Comparison of ENCODE assay signal across 8 mouse cellular contexts in the genomic region with DNA sequence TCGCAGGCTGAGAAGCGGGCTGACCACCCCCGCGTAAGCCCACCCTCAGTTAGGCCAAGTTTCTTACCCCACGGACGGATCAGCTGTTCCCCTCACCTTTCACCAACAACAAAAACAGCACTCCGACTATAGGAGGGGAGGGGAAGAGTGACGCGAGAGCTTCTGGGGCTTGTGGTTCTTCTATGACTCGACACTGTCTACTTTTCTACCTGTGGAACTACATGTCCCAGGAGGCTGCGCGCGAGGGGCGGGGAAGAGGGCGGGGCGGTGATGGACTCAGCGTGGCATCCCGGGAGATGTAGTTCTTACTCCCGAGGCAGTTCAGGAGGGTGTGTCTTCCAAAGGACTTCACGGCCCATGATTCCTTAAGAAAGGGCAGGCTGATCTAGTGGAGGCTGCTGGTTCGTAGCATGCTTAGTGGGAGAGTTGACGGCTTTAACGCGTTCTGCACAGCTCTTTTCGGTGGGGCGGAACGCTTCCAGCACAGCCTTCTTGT. TPM values are rescaled to one million over a fixed set of nuclear protein-coding genes. Genes with fewer than 3 reads are reported as not detected.
A peak's percentile ranks its signal among the peaks of the same experiment; 100 is the strongest.
DNase-seq lines count a peak whose midpoint lies in the region; ATAC-seq lines count a peak whose summit lies in the region.

A gene (minus strand): TSS at position 199 of the 496 bp plus-strand sequence.

- H3K27ac ChIP-seq in hindbrain, embryonic 12.5 days: peak within 1 kb of the TSS; percentile 25; the same call in 1 of the 2 replicates

- no peaks in the 10 kb centered on the region for H3K27me3 ChIP-seq in hindbrain, embryonic 12.5 days

- no peaks in the 10 kb centered on the region for H3K9me3 ChIP-seq in hindbrain, embryonic 12.5 days (replicated peaks)

- DNase-seq in NIH3T3 (ENCODE audit: low read depth): peak; percentile 99
- peak; percentile 99 for DNase-seq in cerebellum, postnatal 10 days
- DNase-seq in frontal cortex, postnatal 10 days (ENCODE audit: low spot score in 2 of 2): peak; percentile 94 to 95
- DNase-seq in layer of hippocampus, postnatal 14 days (ENCODE audit: low spot score in 2 of 2): peak; percentile 85 to 97
- DNase-seq in lung, postnatal 14 days: peak; percentile 96
- peak; percentile 96 for DNase-seq in retina, adult 2 months (ENCODE audit: low read depth, low spot score)
- peak; percentile 92 to 94 for DNase-seq in thymus, postnatal 36 days

- H3K9ac ChIP-seq in hindbrain, embryonic 12.5 days: peak within 1 kb of the TSS; percentile 77

- H3K4me2 ChIP-seq in hindbrain, embryonic 12.5 days (replicated peaks): peak within 1 kb of the TSS; percentile 71

- H3K4me3 ChIP-seq in hindbrain, embryonic 12.5 days: peak within 1 kb of the TSS; percentile 70

- H3K36me3 ChIP-seq in hindbrain, embryonic 12.5 days: peaks cover 20% of the 10 kb centered on the region

- peaks cover 11% of the 10 kb centered on the region for H3K4me1 ChIP-seq in hindbrain, embryonic 12.5 days

- peak; percentile 99 for ATAC-seq in hindbrain, embryonic 12.5 days (ENCODE audit: low FRiP score)

- WGBS in hindbrain, embryonic 12.5 days: under 1% methylated on average over 27 of the region's 27 CpGs

RNA-seq across cellular contexts. Expression of the gene that starts here (rescaled TPM):
- 47.3 and 49.1 TPM in 2 replicates for polyA plus RNA-seq in hindbrain, embryonic 12.5 days (2016; fragmentation: Nextera tagmentation; extraction: Ambion mirVana)
- 10 to 100 TPM; 66.9 to 69.6 TPM for total RNA-seq in layer of hippocampus, postnatal 14 days (2021)

Comparison
In these comparisons a context has a peak if more than half of its experiments do, and no peak if none do; other contexts are left out.
1. Peak in every context shown above with its lines: DNase-seq, ATAC-seq, H3K4me3 ChIP-seq and H3K27ac ChIP-seq.